Mouse (Mus musculus) thymus, adult 2 months (tissue): Measurements from ENCODE around the gene Arhgap31.

Experiments used
- CTCF ChIP-seq: fragments of 200-500 bp; IDR thresholded peaks from 2 replicates; pipeline ENCODE4 v1.5.1; 2012; ENCODE audit warnings: mild to moderate bottlenecking, control low read depth, low read length, moderate library complexity, borderline replicate concordance; ENCODE audit not compliant: control insufficient read depth, poor library complexity, insufficient read depth; ENCODE audit errors: extremely low read depth
- POLR2A ChIP-seq: fragments of 200-500 bp; IDR thresholded peaks from 2 replicates; pipeline ENCODE4 v1.6.1; 2012; ENCODE audit warnings: mild to moderate bottlenecking, low read length, control low read depth, moderate library complexity; ENCODE audit not compliant: control insufficient read depth, poor library complexity, insufficient read depth; ENCODE audit errors: extremely low read depth

GRCm38 (mm10) chr16:38571481-38571880, 141.6 kb downstream of the Arhgap31 start:
- no peak for TF ChIP-seq POLR2A
- no peak for TF ChIP-seq CTCF
